Mouse (Mus musculus) kidney, embryonic 15.5 days (tissue): ENCODE data around the gene Serpina3g. TPM values are rescaled to one million over a fixed set of nuclear protein-coding genes. Genes with fewer than 3 reads are reported as not detected.

Experiments
- ATAC-seq: fragments of 200-750 bp; cut with Nextera tagmentation; replicated peaks from 2 replicates; pipeline ENCODE4 v1.8.0; 2017; ENCODE audit warnings: moderate TSS enrichment; ENCODE audit not compliant: low FRiP score
- H3K27ac ChIP-seq: fragments of 300-500 bp; sonication (generic); 2 replicates; pipeline ENCODE4 v1.5.1; 2015; ENCODE audit warnings: mild to moderate bottlenecking, inconsistent platforms
- H3K27me3 ChIP-seq: fragments of 300-500 bp; sonication (generic); 2 replicates; pipeline ENCODE4 v1.6.1; 2015; ENCODE audit warnings: inconsistent platforms
- H3K36me3 ChIP-seq: fragments of 300-500 bp; sonication (generic); 2 replicates; pipeline ENCODE4 v1.6.1; 2015; ENCODE audit warnings: inconsistent platforms
- H3K4me1 ChIP-seq: fragments of 300-500 bp; sonication (generic); 2 replicates; pipeline ENCODE4 v1.6.1; 2015; ENCODE audit warnings: inconsistent platforms
- H3K4me2 ChIP-seq: fragments of 300-500 bp; sonication (generic); 2 replicates; pipeline ENCODE4 v1.6.1; 2015; ENCODE audit warnings: moderate library complexity, mild to moderate bottlenecking, inconsistent platforms
- H3K4me3 ChIP-seq: fragments of 300-500 bp; sonication (generic); replicated peaks from 2 replicates; pipeline ENCODE4 v1.5.1; 2015; ENCODE audit warnings: mild to moderate bottlenecking, inconsistent platforms
- H3K9ac ChIP-seq: fragments of 300-500 bp; sonication (generic); 2 replicates; pipeline ENCODE4 v1.6.1; 2015; ENCODE audit warnings: mild to moderate bottlenecking, inconsistent platforms
- H3K9me3 ChIP-seq: fragments of 300-500 bp; sonication (generic); replicated peaks from 2 replicates; pipeline ENCODE4 v1.6.1; 2016; ENCODE audit warnings: inconsistent platforms
- WGBS: fragments of 180-500 bp; shearing (Covaris S2); methylation state at CpG from one replicate; pipeline ENCODE4 v1.1.7; 2015; ENCODE audit warnings: mixed read lengths; 5-methylcytosine and 5-hydroxymethylcytosine counted together
- polyA plus RNA-seq: library from polyadenylated mRNA; unstranded; fragments of >200 nt; fragmentation: Nextera tagmentation; extraction: Ambion mirVana; gene quantifications from 2 replicates; pipeline ENCODE4 v1.2.1, GENCODE M21; 2015

Serpina3g gene
- polyA plus RNA-seq, 1 experiment from 2014 or later: 8.5 TPM

GRCm38 (mm10) chr12:104288336-104288735, 52.3 kb downstream of the Serpina3g start:
- Histone ChIP-seq H3K9me3 (0 out of 2 replicates have a peak, but pooled peaks cover 5% of the 10 kb centered on the region), H3K36me3 (no peaks in the 10 kb centered on the region), H3K9ac (no peak overlapping the region), H3K27ac (no peak overlapping the region), H3K4me1 (no peaks in the 10 kb centered on the region), H3K4me3 (no peak overlapping the region), H3K4me2 (no peak overlapping the region), H3K27me3 (no peaks in the 10 kb centered on the region)
- ATAC-seq: no peak

- H3K27ac ChIP-seq: no peak overlapping the region
- no peak overlapping the region for H3K4me3 ChIP-seq
- H3K9me3 ChIP-seq: 0 out of 2 replicates have a peak, but pooled peaks cover 5% of the 10 kb centered on the region
- no peaks in the 10 kb centered on the region for H3K27me3 ChIP-seq
- ATAC-seq: no peak
- 51% methylated on average over 4 of the region's 4 CpGs for WGBS
- no peak overlapping the region for H3K9ac ChIP-seq
- no peak overlapping the region for H3K4me2 ChIP-seq
- no peaks in the 10 kb centered on the region for H3K36me3 ChIP-seq
- H3K4me1 ChIP-seq: no peaks in the 10 kb centered on the region
These were observed 53.8 kb downstream of the Serpina3g start for GRCm38 (mm10) chr12:104289872-104290271.

Other genes with a start within 250 kb of the Serpina3g start
- 0.50 TPM in 1 of 2 replicates, not detected in the other for gene Serpina11, start 246.3 kb upstream of the Serpina3g start, polyA plus RNA-seq
- gene Serpina9, start 222.5 kb upstream of the Serpina3g start, polyA plus RNA-seq: not detected in 2 replicates
- not detected in 2 replicates for gene Serpina12, start 191.8 kb upstream of the Serpina3g start, polyA plus RNA-seq
- gene Serpina5, start 135.1 kb upstream of the Serpina3g start, polyA plus RNA-seq: not detected in 2 replicates
- not detected in 2 replicates for gene Serpina3a, start 123.5 kb upstream of the Serpina3g start, polyA plus RNA-seq
- 0.08 and 0.14 TPM in 2 replicates for gene Serpina3b, start 108.2 kb upstream of the Serpina3g start, polyA plus RNA-seq
- not detected in 2 replicates for gene Serpina3c, start 82.4 kb upstream of the Serpina3g start, polyA plus RNA-seq
- 0.30 TPM in 1 of 2 replicates, not detected in the other for gene Serpina3f, start 21.7 kb upstream of the Serpina3g start, polyA plus RNA-seq
- gene Serpina3i, start 26.9 kb downstream of the Serpina3g start, polyA plus RNA-seq: 0.14 and 0.24 TPM in 2 replicates
- gene Serpina3j, start 78.3 kb downstream of the Serpina3g start, polyA plus RNA-seq: 0.10 TPM in 1 of 2 replicates, not detected in the other
- not detected in 2 replicates for gene Serpina3k, start 102.2 kb downstream of the Serpina3g start, polyA plus RNA-seq
- not detected in 2 replicates for gene Serpina3m, start 102.2 kb downstream of the Serpina3g start, polyA plus RNA-seq
- 0.08 TPM in 1 of 2 replicates, not detected in the other for gene Serpina3n, start 170.5 kb downstream of the Serpina3g start, polyA plus RNA-seq
- 0.17 TPM in 1 of 2 replicates, not detected in the other for gene Gsc, start 237.1 kb downstream of the Serpina3g start, polyA plus RNA-seq